Mouse (Mus musculus) midbrain, embryonic 12.5 days (tissue): Measurements from ENCODE around the gene Lrrc49. TPM values are rescaled to one million over a fixed set of nuclear protein-coding genes. Genes with fewer than 3 reads are reported as not detected.

ENCODE experiments used
- ATAC-seq: fragments of 200-750 bp; cut with Nextera tagmentation; 2 replicates; pipeline ENCODE4 v1.8.0; 2017; ENCODE audit warnings: low read depth, moderate TSS enrichment, moderate library complexity; ENCODE audit not compliant: low FRiP score
- H3K27ac ChIP-seq: fragments of 300-500 bp; sonication (generic); replicated peaks from 2 replicates; pipeline ENCODE4 v1.5.1; 2016; ENCODE audit warnings: mild to moderate bottlenecking
- H3K27me3 ChIP-seq: fragments of 300-500 bp; sonication (generic); 2 replicates; pipeline ENCODE4 v1.6.1; 2016; ENCODE audit warnings: mild to moderate bottlenecking
- H3K36me3 ChIP-seq: fragments of 300-500 bp; sonication (generic); 2 replicates; pipeline ENCODE4 v1.6.1; 2016
- H3K4me1 ChIP-seq: fragments of 300-500 bp; sonication (generic); 2 replicates; pipeline ENCODE4 v1.6.1; 2016
- H3K4me2 ChIP-seq: fragments of 300-500 bp; sonication (generic); replicated peaks from 2 replicates; pipeline ENCODE4 v1.6.1; 2016; ENCODE audit warnings: mild to moderate bottlenecking, moderate library complexity
- H3K4me3 ChIP-seq: fragments of 300-500 bp; sonication (generic); 2 replicates; pipeline ENCODE4 v1.5.1; 2016; ENCODE audit warnings: mild to moderate bottlenecking
- H3K9ac ChIP-seq: fragments of 300-500 bp; sonication (generic); replicated peaks from 2 replicates; pipeline ENCODE4 v1.6.1; 2016; ENCODE audit warnings: mild to moderate bottlenecking, moderate library complexity
- H3K9me3 ChIP-seq: fragments of 300-500 bp; sonication (generic); 2 replicates; pipeline ENCODE4 v1.6.1; 2016; ENCODE audit warnings: mild to moderate bottlenecking
- WGBS: fragments of 180-500 bp; shearing (Covaris S2); methylation state at CpG from one replicate; pipeline ENCODE4 v1.1.7; 2016; 5-methylcytosine and 5-hydroxymethylcytosine counted together
- polyA plus RNA-seq: library from polyadenylated mRNA; unstranded; fragments of >200 nt; fragmentation: Nextera tagmentation; extraction: Ambion mirVana; gene quantifications from 2 replicates; pipeline ENCODE4 v1.2.1, GENCODE M21; 2016

Lrrc49 gene
- polyA plus RNA-seq, 1 experiment from 2014 or later = 59.4 TPM

DNA sequence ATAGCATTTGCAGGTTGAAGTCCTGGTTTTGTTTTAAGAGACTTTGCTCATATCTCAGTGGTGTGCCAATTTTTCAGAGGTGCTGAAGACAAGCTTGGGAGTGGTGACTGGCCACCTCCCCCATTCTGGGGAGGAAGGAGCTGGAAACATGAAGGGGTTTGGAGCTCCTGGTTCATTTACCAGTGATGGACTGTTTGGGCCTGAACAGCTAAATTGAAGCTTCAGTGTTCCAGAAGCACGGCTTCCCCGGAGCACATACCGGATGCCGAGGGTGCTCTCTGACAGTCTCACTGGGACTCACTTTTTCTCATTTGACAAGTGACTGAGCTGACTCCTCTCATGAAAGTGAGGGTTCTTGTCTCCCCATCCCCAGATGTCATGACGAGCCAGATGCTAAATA is 20.6 kb upstream of the Lrrc49 start:
- H3K27ac ChIP-seq = no peak overlapping the region
- no peak overlapping the region for H3K9ac ChIP-seq
- no peaks in the 10 kb centered on the region for H3K36me3 ChIP-seq
- ATAC-seq = no peak
- peaks cover 14% of the 10 kb centered on the region for H3K27me3 ChIP-seq
- peaks cover 14% of the 10 kb centered on the region for H3K4me1 ChIP-seq
- no peak overlapping the region for H3K4me3 ChIP-seq
- no peak overlapping the region for H3K4me2 ChIP-seq
- 89% methylated on average over 5 of the region's 5 CpGs for WGBS
- H3K9me3 ChIP-seq = no peaks in the 10 kb centered on the region

DNA sequence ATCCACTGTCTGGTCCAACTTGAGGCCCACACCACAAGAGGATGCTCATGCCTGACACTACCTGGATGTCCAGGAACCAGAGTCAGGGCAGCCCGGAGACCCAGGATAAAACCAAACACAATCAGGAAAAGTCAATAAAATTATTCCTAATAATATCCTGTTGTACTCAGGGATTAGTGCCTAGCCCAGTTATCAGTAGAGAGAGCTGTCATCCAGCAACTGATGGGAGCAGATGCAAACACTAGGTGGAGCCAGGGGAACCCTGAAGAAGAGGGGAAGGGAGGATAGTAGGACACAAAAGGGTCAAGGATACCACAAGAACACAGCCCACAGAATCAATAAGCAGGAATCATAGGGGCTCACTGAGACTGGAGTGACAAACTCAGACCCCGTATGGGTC is 19.6 kb upstream of the Lrrc49 start:
- no peak overlapping the region for H3K9ac ChIP-seq
- peaks cover 5% of the 10 kb centered on the region; the same call in 1 of the 2 replicates for H3K4me1 ChIP-seq
- no peak for ATAC-seq
- no peak overlapping the region for H3K27ac ChIP-seq
- no peak overlapping the region for H3K4me3 ChIP-seq
- 96% methylated on average over 2 of the region's 2 CpGs for WGBS
- H3K9me3 ChIP-seq = no peaks in the 10 kb centered on the region
- H3K27me3 ChIP-seq = peaks cover 7% of the 10 kb centered on the region; the same call in 1 of the 2 replicates
- no peaks in the 10 kb centered on the region for H3K36me3 ChIP-seq
- H3K4me2 ChIP-seq = no peak overlapping the region

DNA sequence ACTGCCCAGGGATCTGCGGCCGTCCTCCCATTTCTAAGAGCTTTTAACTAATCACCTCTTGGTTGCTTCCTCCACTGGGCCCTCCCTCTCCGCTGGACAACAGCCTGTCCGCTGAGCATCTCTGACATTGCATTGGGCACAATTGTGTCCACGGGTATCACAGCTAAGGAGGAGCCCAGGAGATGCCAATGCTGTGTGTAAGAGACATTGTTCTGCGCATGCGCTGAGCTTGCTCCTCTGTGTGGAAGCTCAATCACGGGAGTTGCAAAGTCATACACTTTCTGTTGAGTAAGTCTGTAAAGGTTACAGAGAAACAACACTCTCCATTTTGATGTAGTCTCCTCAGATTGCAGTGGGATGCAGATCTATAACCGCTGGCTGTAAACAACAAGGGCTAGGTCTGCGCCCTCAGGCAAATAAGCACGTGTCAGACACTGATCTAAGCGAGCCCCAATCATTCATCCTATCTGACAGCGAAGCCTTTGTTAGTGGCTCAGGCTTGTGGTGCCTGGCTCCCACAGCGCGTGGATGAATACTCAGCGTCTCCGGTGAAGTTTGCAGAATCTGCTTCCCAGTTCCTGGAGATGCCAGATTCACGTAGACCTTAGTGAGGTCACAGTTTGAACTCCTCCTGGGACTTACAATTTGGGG is 11.7 kb upstream of the Lrrc49 start:
- Histone ChIP-seq H3K9ac (no peak overlapping the region), H3K36me3 (no peaks in the 10 kb centered on the region), H3K9me3 (no peaks in the 10 kb centered on the region), H3K4me3 (no peak overlapping the region), H3K27ac (no peak overlapping the region), H3K4me1 (no peaks in the 10 kb centered on the region), H3K4me2 (no peak overlapping the region), H3K27me3 (no peaks in the 10 kb centered on the region)
- 73% methylated on average over 18 of the region's 18 CpGs for WGBS
- no peak for ATAC-seq

DNA sequence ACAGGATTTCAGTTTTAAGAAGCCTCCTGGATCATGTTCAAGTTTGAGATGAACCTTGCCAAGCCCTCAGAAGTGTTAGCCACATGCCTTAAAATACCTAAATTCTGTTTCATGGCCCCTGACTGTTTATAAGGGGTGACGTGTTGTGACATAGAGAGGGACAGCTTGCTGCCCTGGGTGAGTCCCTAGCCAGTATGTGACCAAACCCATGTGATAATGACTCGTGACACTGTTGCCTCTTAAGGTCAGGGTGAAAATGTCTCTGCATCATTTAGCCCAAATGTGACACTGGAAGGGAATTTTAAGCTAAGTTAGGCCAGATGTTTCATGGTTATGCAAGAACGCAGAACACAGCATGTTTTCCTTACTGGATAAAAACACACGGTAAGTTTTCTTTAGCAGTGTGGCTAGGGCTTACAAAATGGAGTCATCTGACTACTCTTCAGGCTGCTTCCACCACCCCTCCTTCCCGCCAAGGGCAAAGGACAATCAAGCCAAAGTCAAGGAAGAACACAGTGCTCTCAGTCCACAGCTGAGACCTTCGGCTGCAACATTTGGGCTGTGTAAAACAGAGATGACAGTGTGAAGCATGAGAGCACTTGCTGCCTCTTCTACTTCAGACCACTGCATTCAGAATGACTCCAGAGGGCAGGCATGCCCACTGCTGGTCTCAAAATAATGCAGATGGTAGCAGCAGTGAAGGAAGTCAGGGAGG is 8.5 kb upstream of the Lrrc49 start:
- Histone ChIP-seq H3K27me3 (peaks cover 3% of the 10 kb centered on the region; the same call in 1 of the 2 replicates), H3K36me3 (no peaks in the 10 kb centered on the region), H3K4me3 (no peak overlapping the region), H3K27ac (no peak overlapping the region), H3K9me3 (no peaks in the 10 kb centered on the region), H3K4me1 (no peaks in the 10 kb centered on the region), H3K4me2 (no peak overlapping the region), H3K9ac (no peak overlapping the region)
- WGBS = 67% methylated on average over 6 of the region's 6 CpGs
- ATAC-seq = no peak

DNA sequence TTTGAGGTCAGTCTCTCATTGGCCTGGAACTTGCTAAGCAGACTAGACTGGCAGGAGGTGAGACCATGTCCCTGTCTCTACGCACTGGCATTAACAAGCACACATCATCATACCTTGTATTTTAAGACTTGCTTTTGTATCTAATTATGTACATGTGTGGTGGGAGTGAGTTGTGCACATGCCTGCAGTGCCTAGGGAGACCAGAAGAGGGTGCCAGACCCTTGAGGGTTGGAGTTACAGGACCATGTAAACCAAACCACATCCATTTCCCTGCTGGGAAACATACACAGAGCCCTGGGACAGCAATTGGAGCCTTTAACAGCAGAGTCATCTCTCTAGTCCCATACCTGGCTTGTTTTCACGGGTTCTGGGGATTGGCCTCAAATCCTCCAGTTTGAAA is 6.0 kb upstream of the Lrrc49 start:
- H3K4me1 ChIP-seq = no peaks in the 10 kb centered on the region
- H3K27me3 ChIP-seq = peaks cover 3% of the 10 kb centered on the region; the same call in 1 of the 2 replicates
- no peak overlapping the region for H3K27ac ChIP-seq
- no peak overlapping the region for H3K4me3 ChIP-seq
- no peak for ATAC-seq
- H3K4me2 ChIP-seq = no peak overlapping the region
- no peaks in the 10 kb centered on the region for H3K9me3 ChIP-seq
- H3K9ac ChIP-seq = no peak overlapping the region
- no peaks in the 10 kb centered on the region for H3K36me3 ChIP-seq
- 71% methylated on average over 2 of the region's 2 CpGs for WGBS

DNA sequence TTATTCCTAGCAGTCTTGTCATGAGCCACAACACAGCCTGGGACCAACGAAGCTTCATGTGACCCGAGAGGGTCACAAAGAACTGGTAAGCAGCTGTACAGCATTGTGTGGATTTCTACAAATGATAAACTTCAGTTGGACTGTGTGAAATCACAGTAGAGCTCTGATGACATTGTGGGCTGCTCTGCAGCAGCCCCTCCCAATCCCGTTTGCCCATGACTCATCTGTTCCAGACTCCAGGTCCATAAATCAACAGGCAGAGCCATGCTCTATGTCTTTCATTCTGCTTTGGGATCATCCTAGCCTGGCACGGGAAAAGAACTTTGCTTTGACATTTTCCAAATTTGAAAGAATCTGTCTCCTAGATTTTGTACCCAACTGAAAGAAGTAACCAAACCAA is 4.7 kb upstream of the Lrrc49 start:
- Histone ChIP-seq H3K9me3 (no peaks in the 10 kb centered on the region), H3K4me3 (no peak overlapping the region), H3K36me3 (no peaks in the 10 kb centered on the region), H3K27me3 (peaks cover 3% of the 10 kb centered on the region; the same call in 1 of the 2 replicates), H3K4me1 (peaks cover 6% of the 10 kb centered on the region), H3K4me2 (no peak overlapping the region), H3K27ac (no peak overlapping the region), H3K9ac (no peak overlapping the region)
- no peak for ATAC-seq
- WGBS = 78% methylated on average over 4 of the region's 4 CpGs

DNA sequence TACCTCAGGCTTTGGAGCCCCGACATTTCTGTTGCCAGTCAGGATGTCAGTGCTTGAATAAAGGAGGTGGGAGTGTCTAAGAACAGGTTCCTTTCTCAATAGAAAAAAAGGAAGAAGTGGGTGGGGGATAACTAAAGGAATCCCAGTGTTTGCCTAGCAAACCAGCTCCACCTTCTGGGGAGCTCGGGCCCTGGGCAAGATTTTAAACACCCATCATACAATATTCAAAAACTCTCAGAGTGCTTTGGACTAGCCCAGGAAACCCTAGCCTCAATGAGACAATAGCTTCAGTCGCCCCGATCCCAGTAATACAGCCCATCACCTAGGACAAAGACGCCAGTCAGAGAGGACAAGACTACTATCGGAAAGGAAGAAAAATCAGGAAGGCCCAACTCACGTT is 543 bp downstream of the Lrrc49 start:
- Histone ChIP-seq H3K9ac (peak overlapping the region; percentile 60), H3K36me3 (peaks cover 17% of the 10 kb centered on the region), H3K4me3 (peak overlapping the region; percentile 63), H3K27me3 (no peaks in the 10 kb centered on the region), H3K4me1 (peaks cover 16% of the 10 kb centered on the region), H3K4me2 (peak overlapping the region; percentile 52), H3K9me3 (no peaks in the 10 kb centered on the region), H3K27ac (peak overlapping the region; percentile 98)
- ATAC-seq = no peak; the same call in 1 of the 2 replicates
- 0% methylated on average over 7 of the region's 7 CpGs for WGBS

DNA sequence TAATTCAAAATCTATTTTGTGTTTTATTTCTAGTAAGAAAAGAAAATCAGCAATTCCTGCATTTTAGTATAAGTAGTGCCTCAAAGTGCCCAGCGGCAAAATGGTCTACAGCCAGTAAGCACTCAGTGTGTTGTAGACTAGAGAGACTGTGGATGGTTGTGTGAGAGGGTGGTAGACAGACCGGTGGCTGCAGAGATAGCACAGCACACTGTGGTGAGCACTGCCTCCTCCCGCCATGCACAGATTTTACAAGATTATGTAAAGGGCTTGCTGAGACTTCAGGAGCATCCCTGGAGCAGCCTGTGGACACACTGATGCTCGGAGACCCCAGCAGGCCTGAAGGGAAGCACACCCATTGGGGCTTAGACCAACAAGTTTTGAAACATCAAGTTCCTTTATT is 5.2 kb downstream of the Lrrc49 start:
- Histone ChIP-seq H3K4me2 (no peak overlapping the region), H3K9me3 (no peaks in the 10 kb centered on the region), H3K4me3 (no peak overlapping the region), H3K27me3 (no peaks in the 10 kb centered on the region), H3K27ac (0 out of 2 replicates have a peak overlapping the region, but pooled peaks have one; percentile 21), H3K36me3 (peaks cover 55% of the 10 kb centered on the region), H3K9ac (no peak overlapping the region), H3K4me1 (peaks cover 9% of the 10 kb centered on the region; the same call in 1 of the 2 replicates)
- WGBS = 90% methylated on average over 4 of the region's 4 CpGs
- no peak for ATAC-seq

DNA sequence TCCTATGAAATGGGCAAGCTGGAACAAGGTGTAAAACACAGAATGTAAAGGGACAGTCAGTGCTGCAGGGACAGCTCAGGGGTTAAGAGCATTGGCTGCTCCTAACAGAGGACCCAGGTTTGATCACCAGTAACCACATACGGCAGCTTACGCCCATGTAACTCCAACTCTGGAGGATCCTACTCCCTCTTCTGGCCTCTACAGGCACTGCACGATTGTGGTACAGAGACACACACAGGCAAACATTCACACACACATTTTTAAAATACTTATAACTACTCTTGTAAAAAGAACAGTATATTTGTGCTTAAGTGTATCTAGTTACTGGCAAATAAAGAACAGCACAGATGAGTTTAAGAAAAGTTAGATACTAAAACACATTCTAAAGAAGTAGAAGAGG is 7.0 kb downstream of the Lrrc49 start:
- no peak overlapping the region for H3K9ac ChIP-seq
- peaks cover 71% of the 10 kb centered on the region for H3K36me3 ChIP-seq
- no peak for ATAC-seq
- WGBS = 92% methylated on average over 3 of the region's 3 CpGs
- H3K4me2 ChIP-seq = no peak overlapping the region
- peaks cover 4% of the 10 kb centered on the region; the same call in 1 of the 2 replicates for H3K4me1 ChIP-seq
- no peaks in the 10 kb centered on the region for H3K27me3 ChIP-seq
- no peak overlapping the region for H3K27ac ChIP-seq
- H3K4me3 ChIP-seq = no peak overlapping the region
- no peaks in the 10 kb centered on the region for H3K9me3 ChIP-seq

DNA sequence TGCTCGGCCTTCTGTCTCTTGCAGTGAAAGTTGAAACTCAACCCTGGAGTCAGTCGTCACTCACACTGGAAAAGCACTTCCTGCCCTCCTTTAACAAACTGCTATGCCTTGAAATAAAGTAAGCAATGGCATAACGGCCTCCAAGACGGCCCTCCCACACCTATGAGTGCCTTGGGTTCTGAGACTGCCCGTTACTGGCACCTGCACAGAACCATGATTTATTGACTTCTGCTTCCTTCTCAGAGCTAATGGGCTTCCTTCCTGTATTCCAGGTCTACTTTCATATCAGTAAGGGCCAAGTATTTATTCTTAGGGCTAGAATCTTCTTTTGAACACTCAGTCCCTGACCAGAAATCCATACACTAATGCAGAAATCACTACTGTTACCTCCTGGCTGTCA is 9.0 kb downstream of the Lrrc49 start:
- H3K36me3 ChIP-seq = peaks cover 81% of the 10 kb centered on the region
- ATAC-seq = no peak
- 90% methylated on average over 5 of the region's 5 CpGs for WGBS

DNA sequence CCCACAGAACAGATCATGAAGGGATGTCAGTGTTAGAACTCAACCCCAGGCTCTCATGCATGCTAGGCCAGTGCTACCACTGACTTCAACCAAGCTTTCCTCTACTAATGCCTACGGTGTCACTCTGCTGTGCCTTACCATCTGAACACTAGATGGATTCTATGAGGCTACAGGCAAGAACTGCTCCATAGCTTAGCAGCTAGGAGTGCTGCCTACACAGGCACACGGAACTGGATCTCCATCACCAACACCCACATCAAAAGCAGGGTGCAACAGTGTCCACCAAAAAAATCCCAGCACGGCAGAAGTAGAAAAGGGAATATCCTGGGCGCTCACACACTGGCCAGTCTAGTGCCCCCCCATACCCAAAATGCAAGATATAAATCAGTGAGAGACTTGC is 11.5 kb downstream of the Lrrc49 start:
- no peaks in the 10 kb centered on the region for H3K9me3 ChIP-seq
- peaks cover 76% of the 10 kb centered on the region for H3K36me3 ChIP-seq
- no peak overlapping the region for H3K27ac ChIP-seq
- no peak overlapping the region for H3K4me2 ChIP-seq
- H3K4me1 ChIP-seq = no peaks in the 10 kb centered on the region
- no peak overlapping the region for H3K4me3 ChIP-seq
- no peak for ATAC-seq
- 91% methylated on average over 4 of the region's 4 CpGs for WGBS
- H3K9ac ChIP-seq = no peak overlapping the region
- H3K27me3 ChIP-seq = no peaks in the 10 kb centered on the region

More for the DNA sequence above, 9.0 kb downstream of the Lrrc49 start:
- H3K4me1 ChIP-seq = no peaks in the 10 kb centered on the region
- no peaks in the 10 kb centered on the region for H3K27me3 ChIP-seq
- H3K9me3 ChIP-seq = no peaks in the 10 kb centered on the region
- no peak overlapping the region for H3K27ac ChIP-seq
- no peak overlapping the region for H3K4me3 ChIP-seq
- no peak overlapping the region for H3K4me2 ChIP-seq
- no peak overlapping the region for H3K9ac ChIP-seq

DNA sequence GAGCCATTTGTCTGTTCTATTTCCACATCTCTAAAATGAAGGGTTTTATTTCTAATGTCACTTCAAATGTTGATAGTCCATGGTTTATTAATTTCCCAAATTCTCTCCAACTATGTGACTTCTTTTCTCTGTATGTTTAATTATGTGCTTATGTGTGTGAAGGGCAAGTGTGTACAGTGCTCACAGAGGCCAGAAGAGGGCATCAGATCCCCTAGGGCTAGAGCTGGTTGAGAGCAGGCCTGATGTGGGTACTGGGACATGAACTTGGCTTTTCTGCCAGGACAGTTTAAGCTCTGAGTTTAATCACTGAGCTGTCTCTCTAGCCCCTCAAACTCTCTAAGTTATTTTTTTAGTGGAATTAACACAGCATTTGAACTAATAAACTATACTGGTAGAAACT is 13.2 kb downstream of the Lrrc49 start:
- no peak overlapping the region for H3K4me3 ChIP-seq
- no peaks in the 10 kb centered on the region for H3K4me1 ChIP-seq
- H3K4me2 ChIP-seq = no peak overlapping the region
- no peaks in the 10 kb centered on the region for H3K9me3 ChIP-seq
- no peak overlapping the region for H3K9ac ChIP-seq
- ATAC-seq = no peak
- H3K27ac ChIP-seq = no peak overlapping the region
- H3K27me3 ChIP-seq = no peaks in the 10 kb centered on the region
- peaks cover 78% of the 10 kb centered on the region for H3K36me3 ChIP-seq
